ENCODE assay signal across 8 mouse cellular contexts in genomic region chr7:100918176-100918575, GRCm38 (mm10). TPM values are rescaled to one million over a fixed set of nuclear protein-coding genes. Genes with fewer than 3 reads are reported as not detected.
DNase-seq lines count a peak whose midpoint lies in the region; ATAC-seq and TF ChIP-seq lines count a peak whose summit lies in the region.

No protein-coding gene starts in this region.

- H3K9me3 ChIP-seq in midbrain, embryonic 13.5 days, result no peaks in the 10 kb centered on the region
- no peaks in the 10 kb centered on the region for H3K9me3 ChIP-seq in midbrain, postnatal 0 days (ENCODE audit: low read length)
- H3K9me3 ChIP-seq in kidney, postnatal 0 days (replicated peaks; ENCODE audit: low read length), result no peaks in the 10 kb centered on the region
- H3K9me3 ChIP-seq in forebrain, embryonic 12.5 days, result no peaks in the 10 kb centered on the region

- intact Hi-C loops in left cerebral cortex, postnatal 14 days (cut with DNase I), result loop anchor here (10.0 kb wide), 1 partner anchor 457 kb away; no protein-coding TSS in a partner anchor

- TF ChIP-seq CTCF in midbrain, postnatal 0 days (IDR thresholded peaks at IDR 0.05), result no peak
- TF ChIP-seq CTCF in embryonic fibroblast, embryonic 13.5 days (IDR thresholded peaks at IDR 0.05; ENCODE audit: borderline replicate concordance, insufficient read depth, low read length), result no peak
- no peak for TF ChIP-seq CTCF in kidney, postnatal 0 days (IDR thresholded peaks at IDR 0.05; ENCODE audit: low read depth)

- H3K27ac ChIP-seq in midbrain, embryonic 13.5 days, result no peak overlapping the region
- no peak overlapping the region for H3K27ac ChIP-seq in midbrain, postnatal 0 days (ENCODE audit: low read depth, low read length)
- peak overlapping the region; percentile 86 for H3K27ac ChIP-seq in embryonic fibroblast, embryonic 13.5 days (ENCODE audit: insufficient read depth, low read length)
- H3K27ac ChIP-seq in kidney, postnatal 0 days, result peak overlapping the region; percentile 86; the same call in 1 of the 2 replicates
- H3K27ac ChIP-seq in forebrain, embryonic 12.5 days, result no peak overlapping the region

- 72% methylated on average over 9 of the region's 9 CpGs for WGBS in midbrain, embryonic 13.5 days
- 62% methylated on average over 9 of the region's 9 CpGs for WGBS in midbrain, postnatal 0 days
- 14% methylated on average over 9 of the region's 9 CpGs for WGBS in kidney, postnatal 0 days
- WGBS in forebrain, embryonic 12.5 days, result 55% methylated on average over 9 of the region's 9 CpGs

- TF ChIP-seq POLR2A in embryonic fibroblast, embryonic 13.5 days (IDR thresholded peaks at IDR 0.05; ENCODE audit: low read depth, low read length), result peak; percentile 64

- no peak for ATAC-seq in midbrain, embryonic 13.5 days
- ATAC-seq in midbrain, postnatal 0 days (ENCODE audit: low FRiP score), result no peak
- no peak for ATAC-seq in kidney, postnatal 0 days (replicated peaks; ENCODE audit: low FRiP score, low read depth)
- no peak for ATAC-seq in megakaryocyte-erythroid progenitor cell, adult 5-6 weeks (replicated peaks; ENCODE audit: low FRiP score, low TSS enrichment, poor library complexity, severe bottlenecking)
- no peak for ATAC-seq in forebrain, embryonic 12.5 days (ENCODE audit: low FRiP score)

- peaks cover 26% of the 10 kb centered on the region for H3K4me1 ChIP-seq in midbrain, embryonic 13.5 days (replicated peaks)
- H3K4me1 ChIP-seq in midbrain, postnatal 0 days (ENCODE audit: insufficient read depth, low read length), result no peaks in the 10 kb centered on the region
- peaks cover 43% of the 10 kb centered on the region for H3K4me1 ChIP-seq in embryonic fibroblast, embryonic 13.5 days (ENCODE audit: control insufficient read depth, insufficient read depth, low read length)
- peaks cover 65% of the 10 kb centered on the region for H3K4me1 ChIP-seq in kidney, postnatal 0 days (replicated peaks; ENCODE audit: insufficient read depth, low read length)
- peaks cover 28% of the 10 kb centered on the region for H3K4me1 ChIP-seq in forebrain, embryonic 12.5 days

- H3K9ac ChIP-seq in midbrain, embryonic 13.5 days (replicated peaks), result 0 out of 2 replicates have a peak overlapping the region, but pooled peaks have one; percentile 14
- no peak overlapping the region for H3K9ac ChIP-seq in midbrain, postnatal 0 days (replicated peaks; ENCODE audit: low read length, poor library complexity, severe bottlenecking)
- H3K9ac ChIP-seq in kidney, postnatal 0 days (ENCODE audit: low read depth, low read length), result peak overlapping the region; percentile 24; the same call in 1 of the 2 replicates
- H3K9ac ChIP-seq in forebrain, embryonic 12.5 days, result no peak overlapping the region

- no peak overlapping the region for H3K4me3 ChIP-seq in midbrain, embryonic 13.5 days (replicated peaks)
- H3K4me3 ChIP-seq in midbrain, postnatal 0 days (ENCODE audit: low read depth, low read length), result no peak overlapping the region
- no peak overlapping the region for H3K4me3 ChIP-seq in embryonic fibroblast, embryonic 13.5 days (ENCODE audit: insufficient read depth, low read length)
- no peak overlapping the region for H3K4me3 ChIP-seq in kidney, postnatal 0 days (replicated peaks; ENCODE audit: low read depth, low read length)
- no peak overlapping the region for H3K4me3 ChIP-seq in forebrain, embryonic 12.5 days (replicated peaks)

- H3K36me3 ChIP-seq in midbrain, embryonic 13.5 days, result no peaks in the 10 kb centered on the region
- H3K36me3 ChIP-seq in midbrain, postnatal 0 days (ENCODE audit: insufficient read depth, low read length), result no peaks in the 10 kb centered on the region
- peaks cover 16% of the 10 kb centered on the region for H3K36me3 ChIP-seq in kidney, postnatal 0 days (ENCODE audit: insufficient read depth, low read length)
- peaks cover 30% of the 10 kb centered on the region for H3K36me3 ChIP-seq in forebrain, embryonic 12.5 days (replicated peaks)

- H3K27me3 ChIP-seq in midbrain, embryonic 13.5 days, result no peaks in the 10 kb centered on the region
- no peaks in the 10 kb centered on the region for H3K27me3 ChIP-seq in midbrain, postnatal 0 days (ENCODE audit: insufficient read depth, low read length)
- no peaks in the 10 kb centered on the region for H3K27me3 ChIP-seq in kidney, postnatal 0 days (ENCODE audit: insufficient read depth, low read length)
- no peaks in the 10 kb centered on the region for H3K27me3 ChIP-seq in forebrain, embryonic 12.5 days

- no peak for DNase-seq in midbrain, postnatal 0 days (ENCODE audit: low spot score)
- peak; percentile 78 for DNase-seq in kidney, postnatal 0 days (ENCODE audit: low spot score)
- DNase-seq in lung, postnatal 4 days, result peak; percentile 68 to 84
- DNase-seq in left cerebral cortex, postnatal 14 days (ENCODE audit: low spot score in 2 of 2), result no peak

- no peak overlapping the region for H3K4me2 ChIP-seq in midbrain, embryonic 13.5 days (replicated peaks)
- H3K4me2 ChIP-seq in midbrain, postnatal 0 days (ENCODE audit: low read depth, low read length, poor library complexity, severe bottlenecking), result no peak overlapping the region
- peak overlapping the region; percentile 25 for H3K4me2 ChIP-seq in kidney, postnatal 0 days (ENCODE audit: low read length)
- H3K4me2 ChIP-seq in forebrain, embryonic 12.5 days, result no peak overlapping the region

RNA-seq across cellular contexts. Expression of gene Arhgef17, which starts 13.7 kb away (rescaled TPM):
- 5.8 and 5.9 TPM in 2 replicates for polyA plus RNA-seq in midbrain, embryonic 13.5 days (2015; fragmentation: Nextera tagmentation; extraction: Ambion mirVana)
- total RNA-seq in midbrain, postnatal 0 days (2014; rRNA removed), result 77.6 and 89.1 TPM in 2 replicates
- polyA plus RNA-seq in midbrain, postnatal 0 days (2015; fragmentation: Nextera tagmentation; extraction: Ambion mirVana), result 16.3 and 16.7 TPM in 2 replicates
- polyA plus RNA-seq in embryonic fibroblast, embryonic 13.5 days (2011; ENCODE audit: insufficient read length, low read depth, missing spikeins), result 43.1 and 54.8 TPM in 2 replicates
- 7.8 and 8.1 TPM in 2 replicates for polyA plus RNA-seq in kidney, postnatal 0 days (2015; fragmentation: Nextera tagmentation; extraction: Ambion mirVana)
- total RNA-seq in megakaryocyte-erythroid progenitor cell, adult 5-6 weeks (2014; fragmentation: Nextera tagmentation), result not detected in 2 replicates
- not detected in 2 replicates for total RNA-seq in megakaryocyte-erythroid progenitor cell, adult 5-6 weeks (2017)
- 10 to 100 TPM; 81.3 to 91.6 TPM for total RNA-seq in left cerebral cortex, postnatal 14 days (2021)
- polyA plus RNA-seq in forebrain, embryonic 12.5 days (2016; fragmentation: Nextera tagmentation; extraction: Ambion mirVana), result 6.5 and 8.1 TPM in 2 replicates

RNA-seq across cellular contexts. Expression of gene Relt, which starts 54.9 kb away (rescaled TPM):
- polyA plus RNA-seq in midbrain, embryonic 13.5 days (2015; fragmentation: Nextera tagmentation; extraction: Ambion mirVana), result 2.7 and 3.5 TPM in 2 replicates
- total RNA-seq in midbrain, postnatal 0 days (2014; rRNA removed), result 7.8 and 9.0 TPM in 2 replicates
- polyA plus RNA-seq in midbrain, postnatal 0 days (2015; fragmentation: Nextera tagmentation; extraction: Ambion mirVana), result 5.1 and 5.3 TPM in 2 replicates
- polyA plus RNA-seq in embryonic fibroblast, embryonic 13.5 days (2011; ENCODE audit: insufficient read length, low read depth, missing spikeins), result 4.6 and 7.4 TPM in 2 replicates
- polyA plus RNA-seq in kidney, postnatal 0 days (2015; fragmentation: Nextera tagmentation; extraction: Ambion mirVana), result 2.1 and 2.3 TPM in 2 replicates
- 8.0 and 10.9 TPM in 2 replicates for total RNA-seq in megakaryocyte-erythroid progenitor cell, adult 5-6 weeks (2014; fragmentation: Nextera tagmentation)
- total RNA-seq in megakaryocyte-erythroid progenitor cell, adult 5-6 weeks (2017), result 5.2 and 6.4 TPM in 2 replicates
- total RNA-seq in left cerebral cortex, postnatal 14 days (2021), result 10 to 100 TPM in 1 of 2 experiments, 1 to 10 TPM in 1; 9.7 to 10.6 TPM
- polyA plus RNA-seq in forebrain, embryonic 12.5 days (2016; fragmentation: Nextera tagmentation; extraction: Ambion mirVana), result 2.2 and 2.6 TPM in 2 replicates

RNA-seq across cellular contexts. Expression of gene P2ry6, which starts 56.3 kb away (rescaled TPM):
- 1.9 and 2.7 TPM in 2 replicates for polyA plus RNA-seq in midbrain, embryonic 13.5 days (2015; fragmentation: Nextera tagmentation; extraction: Ambion mirVana)
- 2.0 and 4.3 TPM in 2 replicates for total RNA-seq in midbrain, postnatal 0 days (2014; rRNA removed)
- 2.7 and 3.3 TPM in 2 replicates for polyA plus RNA-seq in midbrain, postnatal 0 days (2015; fragmentation: Nextera tagmentation; extraction: Ambion mirVana)
- polyA plus RNA-seq in embryonic fibroblast, embryonic 13.5 days (2011; ENCODE audit: insufficient read length, low read depth, missing spikeins), result 1.4 and 1.6 TPM in 2 replicates
- 4.8 and 5.0 TPM in 2 replicates for polyA plus RNA-seq in kidney, postnatal 0 days (2015; fragmentation: Nextera tagmentation; extraction: Ambion mirVana)
- not detected in 2 replicates for total RNA-seq in megakaryocyte-erythroid progenitor cell, adult 5-6 weeks (2014; fragmentation: Nextera tagmentation)
- not detected in 2 replicates for total RNA-seq in megakaryocyte-erythroid progenitor cell, adult 5-6 weeks (2017)
- total RNA-seq in left cerebral cortex, postnatal 14 days (2021), result 1 to 10 TPM; 4.2 to 4.3 TPM
- polyA plus RNA-seq in forebrain, embryonic 12.5 days (2016; fragmentation: Nextera tagmentation; extraction: Ambion mirVana), result 1.9 and 2.7 TPM in 2 replicates

Comparison
In these comparisons a context has a peak if more than half of its experiments do, and no peak if none do; other contexts are left out.
1. H3K9ac ChIP-seq: peak in midbrain, embryonic 13.5 days (single experiment) and kidney, postnatal 0 days (single experiment); none in midbrain, postnatal 0 days (single experiment) and forebrain, embryonic 12.5 days (single experiment).
2. H3K27ac ChIP-seq: peak in embryonic fibroblast, embryonic 13.5 days (single experiment) and kidney, postnatal 0 days (single experiment); none in midbrain, embryonic 13.5 days (single experiment), midbrain, postnatal 0 days (single experiment) and forebrain, embryonic 12.5 days (single experiment).
3. DNase-seq: peak in kidney, postnatal 0 days (single experiment) and lung, postnatal 4 days (2 of 2); none in midbrain, postnatal 0 days (single experiment) and left cerebral cortex, postnatal 14 days (0 of 2).